Mouse (Mus musculus) intestine, embryonic 16.5 days (tissue): ENCODE results near the gene Lrrc3b. TPM values are rescaled to one million over a fixed set of nuclear protein-coding genes. Genes with fewer than 3 reads are reported as not detected.

Source experiments
- ATAC-seq: fragments of 200-750 bp; cut with Nextera tagmentation; 2 replicates; pipeline ENCODE4 v1.8.0; 2017; ENCODE audit warnings: moderate TSS enrichment, moderate library complexity
- H3K27ac ChIP-seq: fragments of 300-500 bp; sonication (generic); 2 replicates; pipeline ENCODE4 v1.5.1; 2014; ENCODE audit warnings: mild to moderate bottlenecking, low read length
- H3K27me3 ChIP-seq: fragments of 300-500 bp; sonication (generic); replicated peaks from 2 replicates; pipeline ENCODE4 v1.6.1; 2014; ENCODE audit warnings: low read length, control low read depth, mixed read lengths; ENCODE audit not compliant: control insufficient read depth, insufficient read depth
- H3K36me3 ChIP-seq: fragments of 300-500 bp; sonication (generic); 2 replicates; pipeline ENCODE4 v1.6.1; 2014; ENCODE audit warnings: low read length, control low read depth; ENCODE audit not compliant: control insufficient read depth, insufficient read depth
- H3K4me1 ChIP-seq: fragments of 300-500 bp; sonication (generic); 2 replicates; pipeline ENCODE4 v1.6.1; 2014; ENCODE audit warnings: low read length, control low read depth, mixed read lengths; ENCODE audit not compliant: control insufficient read depth, insufficient read depth
- H3K4me2 ChIP-seq: fragments of 300-500 bp; sonication (generic); 2 replicates; pipeline ENCODE4 v1.6.1; 2014; ENCODE audit warnings: low read depth, low read length, control low read depth
- H3K4me3 ChIP-seq: fragments of 300-500 bp; sonication (generic); 2 replicates; pipeline ENCODE4 v1.5.1; 2014; ENCODE audit warnings: mild to moderate bottlenecking, low read length
- H3K9ac ChIP-seq: fragments of 300-500 bp; sonication (generic); 2 replicates; pipeline ENCODE4 v1.6.1; 2014; ENCODE audit warnings: low read depth, low read length
- H3K9me3 ChIP-seq: fragments of 300-500 bp; sonication (generic); 2 replicates; pipeline ENCODE4 v1.6.1; 2016; ENCODE audit warnings: low read length, control low read depth; ENCODE audit not compliant: control insufficient read depth
- WGBS: fragments of 180-500 bp; shearing (Covaris S2); extraction: QIAGEN DNeasy Blood & Tissue Kit; methylation state at CpG from one replicate; pipeline ENCODE4 v1.1.7; 2014; 5-methylcytosine and 5-hydroxymethylcytosine counted together
- polyA plus RNA-seq: library from polyadenylated mRNA; unstranded; fragments of >200 nt; fragmentation: Nextera tagmentation; extraction: Ambion mirVana; gene quantifications from 2 replicates; pipeline ENCODE4 v1.2.1, GENCODE M21; 2015

Gene Lrrc3b
- polyA plus RNA-seq = 2.2 and 3.3 TPM in 2 replicates

GRCm38 (mm10) chr14:15438485-15439157, at the start of gene Lrrc3b:
Gene Lrrc3b, minus strand, starts transcription at chr14:15438987.
- no peaks in the 10 kb centered on the region for H3K9me3 ChIP-seq
- peak within 1 kb of the TSS; percentile 68 for H3K9ac ChIP-seq
- no peaks in the 10 kb centered on the region for H3K36me3 ChIP-seq
- peak within 1 kb of the TSS; percentile 65 for H3K4me3 ChIP-seq
- H3K27ac ChIP-seq = no peak within 1 kb of the TSS
- peak; percentile 88 for ATAC-seq
- peak within 1 kb of the TSS; percentile 96 for H3K4me2 ChIP-seq
- WGBS = under 1% methylated on average over 51 of the region's 51 CpGs
- peaks cover 14% of the 10 kb centered on the region; the same call in 1 of the 2 replicates for H3K4me1 ChIP-seq
- H3K27me3 ChIP-seq = 0 out of 2 replicates have a peak, but pooled peaks cover 3% of the 10 kb centered on the region

- ATAC-seq = no peak
- H3K4me2 ChIP-seq = no peak overlapping the region
Measured at GRCm38 (mm10) chr14:15477668-15478067, 38.9 kb upstream of the Lrrc3b start.

GRCm38 (mm10) chr14:15438096-15438484, 697 bp downstream of the Lrrc3b start:
- WGBS = 1% methylated on average over 11 of the region's 11 CpGs

More at GRCm38 (mm10) chr14:15477668-15478067, 38.9 kb upstream of the Lrrc3b start:
- Histone ChIP-seq H3K4me1 (no peaks in the 10 kb centered on the region), H3K9ac (no peak overlapping the region), H3K27ac (no peak overlapping the region), H3K36me3 (no peaks in the 10 kb centered on the region), H3K9me3 (no peaks in the 10 kb centered on the region), H3K4me3 (no peak overlapping the region), H3K27me3 (no peaks in the 10 kb centered on the region)

GRCm38 (mm10) chr14:15437501-15437941, 1.3 kb downstream of the Lrrc3b start:
- peak overlapping the region; percentile 96 for H3K4me2 ChIP-seq
- H3K27me3 ChIP-seq = 0 out of 2 replicates have a peak, but pooled peaks cover 3% of the 10 kb centered on the region
- no peak overlapping the region for H3K27ac ChIP-seq
- 6% methylated on average over 15 of the region's 15 CpGs for WGBS
- ATAC-seq = peak; percentile 28; the same call in 1 of the 2 replicates
- H3K9ac ChIP-seq = peak overlapping the region; percentile 68
- H3K4me3 ChIP-seq = peak overlapping the region; percentile 65
- H3K9me3 ChIP-seq = no peaks in the 10 kb centered on the region
- peaks cover 14% of the 10 kb centered on the region; the same call in 1 of the 2 replicates for H3K4me1 ChIP-seq
- H3K36me3 ChIP-seq = no peaks in the 10 kb centered on the region

More at GRCm38 (mm10) chr14:15438096-15438484, 697 bp downstream of the Lrrc3b start:
- Histone ChIP-seq H3K9me3 (no peaks in the 10 kb centered on the region), H3K27ac (no peak overlapping the region), H3K4me2 (peak overlapping the region; percentile 96), H3K4me3 (peak overlapping the region; percentile 65), H3K9ac (peak overlapping the region; percentile 68), H3K27me3 (0 out of 2 replicates have a peak, but pooled peaks cover 3% of the 10 kb centered on the region), H3K36me3 (no peaks in the 10 kb centered on the region), H3K4me1 (peaks cover 14% of the 10 kb centered on the region; the same call in 1 of the 2 replicates)
- ATAC-seq = peak; percentile 69

- Histone ChIP-seq H3K27ac (no peak overlapping the region), H3K4me2 (peak overlapping the region; percentile 96; the same call in 1 of the 2 replicates), H3K36me3 (no peaks in the 10 kb centered on the region), H3K4me3 (peak overlapping the region; percentile 65), H3K9me3 (no peaks in the 10 kb centered on the region), H3K27me3 (0 out of 2 replicates have a peak, but pooled peaks cover 3% of the 10 kb centered on the region), H3K4me1 (peaks cover 14% of the 10 kb centered on the region; the same call in 1 of the 2 replicates), H3K9ac (peak overlapping the region; percentile 68; the same call in 1 of the 2 replicates)
- WGBS = 45% methylated on average over 4 of the region's 4 CpGs
- ATAC-seq = no peak
Measured at GRCm38 (mm10) chr14:15437046-15437445, 1.7 kb downstream of the Lrrc3b start.

- Histone ChIP-seq H3K9ac (no peak overlapping the region), H3K9me3 (no peaks in the 10 kb centered on the region), H3K36me3 (no peaks in the 10 kb centered on the region), H3K4me3 (no peak overlapping the region), H3K27me3 (0 out of 2 replicates have a peak, but pooled peaks cover 3% of the 10 kb centered on the region), H3K27ac (no peak overlapping the region), H3K4me2 (no peak overlapping the region), H3K4me1 (peaks cover 14% of the 10 kb centered on the region; the same call in 1 of the 2 replicates)
- WGBS = 92% methylated on average over 4 of the region's 4 CpGs
- no peak for ATAC-seq
Measured at GRCm38 (mm10) chr14:15436586-15436985, 2.2 kb downstream of the Lrrc3b start.

- H3K36me3 ChIP-seq = no peaks in the 10 kb centered on the region
- H3K27me3 ChIP-seq = no peaks in the 10 kb centered on the region
- H3K4me2 ChIP-seq = no peak overlapping the region
- no peak overlapping the region for H3K9ac ChIP-seq
- H3K4me1 ChIP-seq = 0 out of 2 replicates have a peak, but pooled peaks cover 4% of the 10 kb centered on the region
- no peak overlapping the region for H3K27ac ChIP-seq
- no peaks in the 10 kb centered on the region for H3K9me3 ChIP-seq
- 61% methylated on average over 1 of the region's 1 CpGs for WGBS
- no peak overlapping the region for H3K4me3 ChIP-seq
- no peak for ATAC-seq
Measured at GRCm38 (mm10) chr14:15432396-15432795, 6.4 kb downstream of the Lrrc3b start.

GRCm38 (mm10) chr14:15421624-15422023, 17.2 kb downstream of the Lrrc3b start:
- Histone ChIP-seq H3K27me3 (no peaks in the 10 kb centered on the region), H3K36me3 (no peaks in the 10 kb centered on the region), H3K4me1 (no peaks in the 10 kb centered on the region), H3K4me2 (no peak overlapping the region), H3K27ac (no peak overlapping the region), H3K4me3 (no peak overlapping the region), H3K9me3 (no peaks in the 10 kb centered on the region), H3K9ac (no peak overlapping the region)
- no peak for ATAC-seq
- 87% methylated on average over 1 of the region's 1 CpGs for WGBS

- Histone ChIP-seq H3K27ac (no peak overlapping the region), H3K4me1 (no peaks in the 10 kb centered on the region), H3K4me3 (no peak overlapping the region), H3K27me3 (no peaks in the 10 kb centered on the region), H3K9me3 (no peaks in the 10 kb centered on the region), H3K36me3 (no peaks in the 10 kb centered on the region), H3K4me2 (no peak overlapping the region), H3K9ac (no peak overlapping the region)
- 77% methylated on average over 8 of the region's 8 CpGs for WGBS
- no peak for ATAC-seq
Measured at GRCm38 (mm10) chr14:15410686-15411534, 27.9 kb downstream of the Lrrc3b start.
